Mouse (Mus musculus): ENCODE results near the gene Dpp10.

Gene Dpp10

DNA sequence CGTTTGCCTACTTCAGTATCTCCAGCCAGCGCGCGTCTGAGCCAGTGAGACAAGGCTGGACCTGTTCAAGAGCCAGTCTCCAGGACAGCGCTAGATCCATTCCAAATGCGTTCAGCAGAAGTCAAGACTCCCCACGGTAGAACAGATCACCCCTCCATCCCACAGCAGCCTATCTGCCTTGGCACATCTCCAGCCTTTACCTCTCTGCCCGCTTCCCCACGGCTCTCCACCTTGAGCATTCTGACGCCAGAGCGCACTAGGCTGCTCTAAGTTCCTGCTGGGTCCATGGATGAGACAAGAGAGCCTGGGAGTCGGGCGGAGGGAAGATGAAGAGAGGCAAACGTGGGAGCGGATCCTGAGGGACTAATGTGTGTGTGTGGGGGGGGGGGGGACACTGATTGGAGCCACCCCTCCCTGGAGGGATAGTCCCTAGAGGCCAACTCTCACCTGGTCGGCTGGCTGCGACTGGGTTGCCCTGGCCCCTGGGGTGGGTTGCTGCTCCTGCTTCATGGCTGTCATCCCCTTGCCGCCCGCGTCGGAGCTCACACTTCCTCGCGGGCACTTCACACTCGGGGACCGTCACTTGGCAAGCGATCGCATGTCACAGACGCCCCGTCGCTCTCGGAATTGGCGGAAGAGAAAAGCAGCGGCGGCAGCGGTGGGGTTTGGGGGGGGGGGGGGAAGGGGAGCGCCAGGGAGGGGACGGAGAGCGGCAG, at the start of gene Dpp10:
TSS of gene Dpp10 (minus strand) at position 635 of the 716 bp plus-strand sequence.
- DNase-seq (ENCODE audit: extremely low read depth, insufficient read length, low spot score): no peak

DNA sequence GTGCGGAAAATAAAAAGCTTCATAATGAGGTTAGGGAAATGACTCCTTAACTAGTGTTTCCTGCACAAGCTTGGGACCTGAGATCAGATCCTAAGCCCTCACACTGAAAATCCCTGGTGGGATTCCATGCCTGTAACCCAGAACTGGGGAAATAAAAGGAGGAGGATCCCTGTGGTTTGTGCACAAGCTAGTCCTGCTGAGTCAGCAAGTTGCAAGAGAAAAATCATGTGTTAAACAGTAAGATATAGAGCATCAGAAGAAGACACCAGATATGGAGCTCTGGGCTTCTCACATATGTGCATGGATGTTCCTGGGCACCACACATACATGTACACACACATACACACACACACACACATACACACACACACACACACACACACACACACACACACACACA, 3.2 kb upstream of the Dpp10 start:
- DNase-seq (ENCODE audit: extremely low read depth, insufficient read length, low spot score): no peak

- no peak for DNase-seq (ENCODE audit: extremely low read depth, insufficient read length, low spot score)
Observed at GRCm38 (mm10) chr1:124045761-124046300, 472 bp upstream of the Dpp10 start.

GRCm38 (mm10) chr1:124044161-124044560, 1.2 kb downstream of the Dpp10 start:
- DNase-seq (ENCODE audit: extremely low read depth, insufficient read length, low spot score): no peak

DNA sequence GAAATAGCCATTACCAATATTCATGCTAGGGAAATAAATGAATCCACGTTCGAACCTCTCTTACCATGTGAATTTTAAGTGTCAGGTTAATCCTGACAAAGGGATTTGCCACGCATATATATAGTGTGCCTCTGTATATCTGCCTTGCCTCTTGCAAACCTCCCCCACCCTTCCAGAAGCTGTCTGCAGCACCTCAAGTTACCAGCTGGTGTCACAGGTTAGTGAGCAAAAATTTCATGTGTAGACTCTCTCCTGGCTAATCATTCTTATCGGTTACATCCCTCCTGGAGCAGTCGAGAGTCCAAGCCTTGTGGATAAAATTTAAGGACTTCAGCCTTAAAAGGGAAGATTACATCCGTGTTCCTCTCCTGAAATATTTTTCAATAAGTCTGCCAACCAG, 1.9 kb downstream of the Dpp10 start:
- DNase-seq (ENCODE audit: extremely low read depth, insufficient read length, low spot score): no peak

DNA sequence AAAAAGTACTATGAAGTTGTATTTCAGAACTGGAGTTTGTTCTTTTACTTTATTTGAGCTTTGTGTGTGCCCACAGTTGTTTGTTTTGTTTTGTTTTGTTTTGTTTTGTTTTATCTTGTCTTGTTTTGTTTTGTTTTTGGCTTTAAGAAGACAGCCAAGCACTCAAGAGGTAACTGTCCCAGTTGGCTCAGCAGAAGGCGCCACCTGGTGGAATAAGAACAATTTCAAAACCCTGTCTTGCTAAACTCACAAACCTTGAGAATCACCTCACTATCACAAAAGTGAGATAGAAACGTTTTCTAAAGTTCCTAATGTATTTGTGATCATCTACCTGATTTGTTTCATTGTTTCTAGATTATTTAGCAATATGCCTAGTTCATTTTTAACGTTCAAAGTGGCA, 3.8 kb downstream of the Dpp10 start:
- DNase-seq (ENCODE audit: extremely low read depth, insufficient read length, low spot score): no peak

- DNase-seq (ENCODE audit: extremely low read depth, insufficient read length, low spot score): no peak
Observed at GRCm38 (mm10) chr1:124035306-124035990, 9.9 kb downstream of the Dpp10 start.

GRCm38 (mm10) chr1:124032677-124033076, 12.7 kb downstream of the Dpp10 start:
- DNase-seq (ENCODE audit: extremely low read depth, insufficient read length, low spot score): no peak

GRCm38 (mm10) chr1:124031968-124032367, 13.4 kb downstream of the Dpp10 start:
- no peak for DNase-seq (ENCODE audit: extremely low read depth, insufficient read length, low spot score)

DNA sequence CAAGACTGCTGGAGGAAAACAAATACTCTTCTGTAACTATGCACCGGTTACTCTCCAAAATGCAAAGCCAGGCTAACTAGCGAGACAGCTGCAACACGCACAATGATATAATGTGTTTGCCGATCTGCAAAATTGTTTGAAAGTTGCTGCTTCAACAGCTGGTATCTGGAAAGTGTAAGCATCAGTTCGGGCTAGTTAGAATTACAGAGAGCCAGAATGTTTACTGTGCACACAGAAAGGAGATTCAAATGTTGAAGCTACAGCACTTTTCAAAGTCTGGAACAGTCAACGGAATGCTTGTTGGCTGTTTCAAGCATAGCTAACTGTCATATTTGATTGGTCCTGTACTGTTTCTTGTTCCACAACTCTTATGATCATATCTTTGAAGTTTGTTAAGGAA, 42.6 kb downstream of the Dpp10 start:
- no peak for DNase-seq (ENCODE audit: extremely low read depth, insufficient read length, low spot score)

- DNase-seq (ENCODE audit: extremely low read depth, insufficient read length, low spot score): no peak
Observed at GRCm38 (mm10) chr1:123995780-123996179, 49.6 kb downstream of the Dpp10 start.

DNA sequence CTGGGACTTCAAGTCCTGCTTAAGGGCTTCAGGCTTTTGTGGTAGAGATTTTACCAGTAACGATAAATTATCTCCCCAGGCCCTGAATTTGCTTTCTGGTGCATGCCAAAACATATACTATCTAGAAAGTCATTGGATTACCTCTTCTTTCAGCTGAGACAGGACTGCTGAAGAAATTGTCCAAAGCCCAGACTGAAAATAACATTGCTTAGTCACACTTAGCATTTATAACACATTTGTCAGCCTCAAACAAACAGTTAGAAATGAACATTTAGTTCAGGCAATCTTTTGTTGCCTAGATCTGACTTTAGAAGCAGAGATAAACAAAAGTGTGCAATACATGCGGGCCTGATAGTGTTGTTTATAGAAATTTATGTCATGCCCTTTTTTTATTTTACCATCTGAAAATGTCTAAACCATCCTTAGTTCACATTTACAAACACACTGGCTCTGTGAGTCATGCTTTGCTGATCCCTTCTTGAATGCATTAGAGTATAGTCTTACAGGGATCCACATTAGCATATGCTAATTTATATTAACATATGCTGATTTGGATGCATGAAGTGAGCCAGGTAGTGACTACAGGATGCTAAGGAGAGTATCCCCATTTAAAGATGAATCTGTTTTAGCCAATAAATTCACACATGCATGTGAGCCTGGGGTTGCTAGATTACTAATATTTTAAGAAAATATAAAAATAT, 59.9 kb downstream of the Dpp10 start:
- no peak for DNase-seq (ENCODE audit: extremely low read depth, insufficient read length, low spot score)

- no peak for DNase-seq (ENCODE audit: extremely low read depth, insufficient read length, low spot score)
Observed at GRCm38 (mm10) chr1:123978597-123978996, 66.8 kb downstream of the Dpp10 start.

GRCm38 (mm10) chr1:123974621-123975020, 70.7 kb downstream of the Dpp10 start:
- no peak for DNase-seq (ENCODE audit: extremely low read depth, insufficient read length, low spot score)

DNA sequence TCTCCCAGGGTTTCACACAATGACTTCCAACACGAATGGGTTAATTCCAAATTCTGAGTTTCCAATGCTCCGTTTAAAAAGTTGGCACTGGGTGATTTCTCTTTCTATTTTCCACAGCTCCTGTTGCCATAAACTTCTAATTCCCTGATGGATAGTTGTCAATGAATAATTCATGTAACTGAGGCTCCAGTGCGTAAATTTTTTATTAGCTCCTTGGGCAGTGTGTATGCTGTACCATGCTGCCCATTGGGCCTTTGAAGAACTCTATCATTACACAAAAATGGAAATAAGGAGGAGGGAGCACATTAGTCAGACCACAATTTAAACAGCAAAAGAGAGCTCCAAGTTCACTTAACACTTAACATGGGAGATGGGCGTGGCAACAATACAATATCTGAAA, 99.2 kb downstream of the Dpp10 start:
- DNase-seq (ENCODE audit: extremely low read depth, insufficient read length, low spot score): no peak

DNA sequence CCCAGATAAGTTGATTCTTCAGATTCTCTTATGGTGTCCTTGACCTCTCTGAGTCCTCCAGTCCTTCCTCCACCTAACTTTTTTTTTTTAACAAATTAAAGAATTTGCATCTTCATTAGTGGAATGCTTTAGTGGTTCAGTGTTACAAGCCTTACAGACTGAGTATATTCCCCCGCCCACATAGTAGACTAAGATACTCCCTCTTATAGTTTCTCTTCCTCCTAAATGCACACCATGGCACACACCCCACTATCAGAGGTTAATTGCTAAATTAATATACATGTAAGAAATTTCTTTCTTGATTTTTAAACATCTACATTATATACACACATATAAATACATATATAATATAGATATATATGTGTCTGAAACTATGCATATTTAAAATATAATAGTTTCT, 104.5 kb downstream of the Dpp10 start:
- DNase-seq (ENCODE audit: extremely low read depth, insufficient read length, low spot score): no peak

- DNase-seq (ENCODE audit: extremely low read depth, insufficient read length, low spot score): no peak
Observed at GRCm38 (mm10) chr1:123933812-123934727, 111.3 kb downstream of the Dpp10 start.

- no peak for DNase-seq (ENCODE audit: extremely low read depth, insufficient read length, low spot score)
Observed at GRCm38 (mm10) chr1:123928003-123928370, 117.4 kb downstream of the Dpp10 start.

DNA sequence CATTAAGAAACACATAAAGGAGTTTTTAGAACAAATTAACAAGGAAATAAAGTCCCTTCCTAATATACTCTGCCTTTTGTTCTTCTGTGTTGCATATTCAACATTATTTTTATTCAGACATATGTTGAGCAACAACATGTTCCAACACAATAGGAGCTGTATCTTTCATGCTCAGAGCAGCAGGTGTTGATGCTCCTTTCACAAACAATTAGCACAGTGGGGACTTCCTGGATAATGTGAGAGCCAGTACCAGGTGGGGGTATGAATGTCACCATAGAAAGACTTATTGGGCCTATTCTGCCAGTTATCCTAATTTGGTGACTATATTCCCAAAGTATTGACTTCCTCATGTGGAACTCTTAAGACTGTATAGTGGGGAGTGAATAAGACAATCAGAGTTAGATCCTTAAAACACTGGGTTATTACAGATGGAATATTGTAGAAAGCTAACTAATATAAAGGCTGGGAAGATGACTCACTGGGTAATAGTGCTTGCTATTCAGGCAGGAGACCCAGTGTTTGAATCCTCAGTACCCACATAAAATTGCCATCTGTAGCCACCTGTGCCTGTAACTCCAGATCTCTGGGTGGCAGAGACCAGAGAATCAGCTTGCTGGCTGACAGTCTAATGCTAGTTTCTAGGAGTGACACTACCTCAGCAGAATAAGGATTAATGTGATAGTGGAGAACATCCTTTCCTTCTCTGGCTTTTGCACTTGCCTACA, 117.9 kb downstream of the Dpp10 start:
- DNase-seq (ENCODE audit: extremely low read depth, insufficient read length, low spot score): no peak

GRCm38 (mm10) chr1:123924905-123925304, 120.5 kb downstream of the Dpp10 start:
- no peak for DNase-seq (ENCODE audit: extremely low read depth, insufficient read length, low spot score)
